Mouse (Mus musculus): ENCODE measurements around the gene Casp8. TPM values are rescaled to one million over a fixed set of nuclear protein-coding genes. Genes with fewer than 3 reads are reported as not detected.

Casp8 gene
- total and polyA plus RNA-seq, 3 experiments = 36.2 to 59.3 (median 53.3) TPM

DNA sequence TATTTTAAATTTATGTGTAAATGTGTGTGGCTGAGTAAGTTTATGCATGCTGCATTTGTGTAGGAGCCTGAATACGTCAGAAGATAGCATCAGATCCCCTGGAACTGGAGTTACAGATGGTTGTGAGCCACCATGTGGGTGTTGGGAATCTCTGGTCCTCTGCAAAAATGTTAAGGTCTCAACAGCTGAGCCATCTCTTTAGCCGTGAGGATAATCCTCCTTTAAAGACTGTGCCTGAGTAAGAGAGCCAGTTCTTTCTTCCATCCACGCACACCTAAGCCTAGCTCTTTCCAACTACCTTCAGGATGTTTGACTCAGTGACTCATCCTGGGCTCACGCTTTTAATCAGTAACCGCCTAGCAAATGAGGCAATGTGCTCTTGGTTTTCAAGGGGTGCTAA is 35.6 kb downstream of the Casp8 start:
- in situ Hi-C loops (cut with MboI; ENCODE audit: low pct_ligation_motif_present, low pct_unique_long_range_greater_than_20kb, low sequenced_read_pairs) (no loop called here), dilution Hi-C loops (cut with MboI; ENCODE audit: extremely low pct_ligation_motif_present, extremely low pct_unique_long_range_greater_than_20kb, low sequenced_read_pairs) (no loop called here)
- H3K36me3 ChIP-seq (replicated peaks in 1 of 2; ENCODE audit: control insufficient read depth in 1 of 2, insufficient read depth in 1 of 2, low read length in 1 of 2) = peaks cover 66 to 77% of the 10 kb centered on the region in 2 experiments

GRCm38 (mm10) chr1:58832198-58832597 is 37.0 kb downstream of the Casp8 start:
- H3K79me2 ChIP-seq (replicated peaks; ENCODE audit: control insufficient read depth, extremely low read depth, insufficient read depth, poor library complexity, severe bottlenecking) = no peaks in the 10 kb centered on the region
- in situ Hi-C loops (cut with MboI; ENCODE audit: low pct_ligation_motif_present, low pct_unique_long_range_greater_than_20kb, low sequenced_read_pairs) = no loop called here
- H3K4me2 ChIP-seq (ENCODE audit: insufficient read depth, low read depth, poor library complexity, severe bottlenecking) = no peak overlapping the region
- peaks cover 52 to 62% of the 10 kb centered on the region in 2 experiments for H3K36me3 ChIP-seq (replicated peaks in 1 of 2; ENCODE audit: control insufficient read depth in 1 of 2, insufficient read depth in 1 of 2, low read length in 1 of 2)
- peaks cover 6% of the 10 kb centered on the region for H3K9me3 ChIP-seq (replicated peaks; ENCODE audit: low read length)
- dilution Hi-C loops (cut with MboI; ENCODE audit: extremely low pct_ligation_motif_present, extremely low pct_unique_long_range_greater_than_20kb, low sequenced_read_pairs) = no loop called here
- H3K27me3 ChIP-seq (replicated peaks) = no peaks in the 10 kb centered on the region
- TF ChIP-seq CHD1 (IDR thresholded peaks at IDR 0.05; ENCODE audit: low read depth, low read length) = no peak
- no peak for TF ChIP-seq RCOR1 (conservative IDR thresholded peaks at IDR 0.05; ENCODE audit: low read depth, low read length)
- no peak for TF ChIP-seq GABPA (IDR thresholded peaks at IDR 0.05; ENCODE audit: insufficient replicate concordance, low read depth, low read length)
- no peak for TF ChIP-seq SMC3 (IDR thresholded peaks at IDR 0.05; ENCODE audit: low read depth, low read length)
- no peak for TF ChIP-seq MAZ (IDR thresholded peaks at IDR 0.05; ENCODE audit: low read depth, low read length)
- no peak for TF ChIP-seq HCFC1 (IDR thresholded peaks at IDR 0.05; ENCODE audit: low read depth, low read length)
- TF ChIP-seq POLR2AphosphoS2 (IDR thresholded peaks at IDR 0.05; ENCODE audit: low read depth, low read length) = no peak
- TF ChIP-seq POLR2A (IDR thresholded peaks at IDR 0.05; ENCODE audit: low read depth, low read length) = no peak
- no peak for TF ChIP-seq RAD21 (IDR thresholded peaks at IDR 0.05; ENCODE audit: low read depth, low read length)
- TF ChIP-seq UBTF (IDR thresholded peaks at IDR 0.05; ENCODE audit: low read depth, low read length) = no peak
- no peak for TF ChIP-seq PAX5 (IDR thresholded peaks at IDR 0.05; ENCODE audit: low read length)
- TF ChIP-seq EP300 (IDR thresholded peaks at IDR 0.05; ENCODE audit: low read length) = no peak
- TF ChIP-seq ZKSCAN1 (IDR thresholded peaks at IDR 0.05; ENCODE audit: borderline replicate concordance, low read depth, low read length) = no peak
- TF ChIP-seq JUND (conservative IDR thresholded peaks at IDR 0.05; ENCODE audit: low read depth, low read length) = no peak
- TF ChIP-seq MEF2A (IDR thresholded peaks at IDR 0.05; ENCODE audit: borderline replicate concordance, low read depth, low read length) = no peak
- TF ChIP-seq ZMIZ1 (IDR thresholded peaks at IDR 0.05; ENCODE audit: low read depth, low read length) = no peak
- no peak for TF ChIP-seq MAX (IDR thresholded peaks at IDR 0.05; ENCODE audit: low read length)
- no peak overlapping the region for H3K9ac ChIP-seq (ENCODE audit: insufficient read depth, low read depth)
- no peak overlapping the region for H3K27ac ChIP-seq (ENCODE audit: insufficient read depth, low read depth)
- H3K4me3 ChIP-seq (replicated peaks in 1 of 3; ENCODE audit: low read depth in 2 of 3, low read length in 2 of 3, poor library complexity in 1 of 3) = no peak overlapping the region
- H3K4me1 ChIP-seq (ENCODE audit: control insufficient read depth in 1 of 2, insufficient read depth in 2 of 2) = no peaks in the 10 kb centered on the region
- no peak for DNase-seq (ENCODE audit: extremely low read depth)

More for the DNA sequence above, 35.6 kb downstream of the Casp8 start:
- H3K4me1 ChIP-seq (ENCODE audit: control insufficient read depth in 1 of 2, insufficient read depth in 2 of 2) = no peaks in the 10 kb centered on the region
- no peak overlapping the region for H3K4me2 ChIP-seq (ENCODE audit: insufficient read depth, low read depth, poor library complexity, severe bottlenecking)
- no peak overlapping the region for H3K27ac ChIP-seq (ENCODE audit: insufficient read depth, low read depth)
- no peaks in the 10 kb centered on the region for H3K27me3 ChIP-seq (replicated peaks)
- H3K79me2 ChIP-seq (replicated peaks; ENCODE audit: control insufficient read depth, extremely low read depth, insufficient read depth, poor library complexity, severe bottlenecking) = no peaks in the 10 kb centered on the region
- no peak for DNase-seq (ENCODE audit: extremely low read depth)
- no peak for TF ChIP-seq TCF12 (IDR thresholded peaks at IDR 0.05; ENCODE audit: low read depth, low read length)
- TF ChIP-seq EP300 (IDR thresholded peaks at IDR 0.05; ENCODE audit: low read length) = no peak; the same call in 1 of the 2 replicates
- TF ChIP-seq MEF2A (IDR thresholded peaks at IDR 0.05; ENCODE audit: borderline replicate concordance, low read depth, low read length) = no peak
- no peak for TF ChIP-seq NELFE (IDR thresholded peaks at IDR 0.05; ENCODE audit: low read depth, low read length)
- TF ChIP-seq CHD2 (IDR thresholded peaks at IDR 0.05; ENCODE audit: low read length) = no peak
- no peak for TF ChIP-seq MXI1 (IDR thresholded peaks at IDR 0.05; ENCODE audit: low read depth, low read length)
- no peak for TF ChIP-seq MYC (IDR thresholded peaks at IDR 0.05; ENCODE audit: low read depth, low read length)
- TF ChIP-seq HCFC1 (IDR thresholded peaks at IDR 0.05; ENCODE audit: low read depth, low read length) = no peak
- TF ChIP-seq JUND (conservative IDR thresholded peaks at IDR 0.05; ENCODE audit: low read depth, low read length) = 0 out of 2 replicates have a peak, but pooled peaks have one; percentile 20
- TF ChIP-seq SIN3A (IDR thresholded peaks at IDR 0.05; ENCODE audit: low read length) = no peak
- no peak for TF ChIP-seq JUN (IDR thresholded peaks at IDR 0.05; ENCODE audit: insufficient read depth, low read depth, low read length)
- no peak for TF ChIP-seq TBP (conservative IDR thresholded peaks at IDR 0.05; ENCODE audit: low read depth, low read length)
- TF ChIP-seq ZC3H11A (IDR thresholded peaks at IDR 0.05; ENCODE audit: low read depth, low read length) = no peak
- TF ChIP-seq IRF4 (IDR thresholded peaks at IDR 0.05; ENCODE audit: low read depth, low read length) = 0 out of 2 replicates have a peak, but pooled peaks have one; percentile 14
- no peak for TF ChIP-seq MAFK (IDR thresholded peaks at IDR 0.05; ENCODE audit: insufficient replicate concordance, low read length)
- TF ChIP-seq ETS1 (conservative IDR thresholded peaks at IDR 0.05; ENCODE audit: low read depth, low read length) = no peak
- no peak for TF ChIP-seq NRF1 (IDR thresholded peaks at IDR 0.05; ENCODE audit: low read depth, low read length)
- H3K9ac ChIP-seq (ENCODE audit: insufficient read depth, low read depth) = no peak overlapping the region
- no peak overlapping the region for H3K4me3 ChIP-seq (replicated peaks in 1 of 3; ENCODE audit: low read depth in 2 of 3, low read length in 2 of 3, poor library complexity in 1 of 3)
- peaks cover 6% of the 10 kb centered on the region for H3K9me3 ChIP-seq (replicated peaks; ENCODE audit: low read length)
